ENCODE assay signal across 8 mouse cellular contexts in the genomic region with DNA sequence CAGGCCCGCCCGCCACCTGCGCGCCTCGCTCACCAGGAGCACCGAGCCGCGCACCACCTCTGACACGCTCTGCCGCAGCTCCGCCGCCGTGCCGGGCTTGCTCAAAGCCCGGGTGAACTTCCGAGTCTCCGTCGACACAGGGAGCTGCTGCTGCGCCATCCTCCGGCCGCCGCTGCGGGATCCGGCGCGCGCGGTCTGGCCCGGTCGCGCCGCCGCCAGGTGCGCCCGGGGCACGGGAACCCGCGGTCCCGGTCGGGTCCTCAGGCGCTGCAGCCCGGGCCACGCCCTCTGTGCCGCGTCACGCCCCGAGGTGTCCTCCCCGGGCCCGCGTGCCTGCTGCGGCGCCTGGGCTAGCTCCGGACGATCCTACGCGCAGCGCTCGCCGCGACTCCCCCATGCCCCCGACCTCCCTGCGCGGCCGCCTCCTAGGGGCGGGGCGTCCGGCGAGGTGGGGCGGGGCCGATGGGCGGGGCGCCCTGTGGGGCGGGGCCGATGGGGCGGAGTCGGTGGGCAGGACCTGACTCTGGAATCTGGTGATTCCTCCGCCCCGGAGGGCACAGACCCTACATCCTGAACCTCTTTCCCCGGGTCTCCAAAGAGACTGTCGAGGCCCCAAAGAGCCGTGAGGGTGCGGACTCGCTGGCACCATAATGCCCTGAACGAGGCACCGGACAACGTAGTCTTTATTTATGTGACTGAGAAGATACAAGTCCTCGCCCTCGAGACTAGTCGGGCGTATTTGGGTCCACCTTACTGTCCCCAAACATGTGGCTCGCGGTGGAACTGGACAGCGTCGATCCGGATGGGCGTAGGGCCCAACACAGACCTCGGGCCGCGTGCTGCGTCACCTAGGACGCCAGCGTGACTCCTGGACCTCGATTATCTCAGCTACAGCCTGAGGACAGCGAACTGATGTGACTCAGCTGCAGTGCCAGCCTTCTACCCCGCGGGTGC. TPM values are rescaled to one million over a fixed set of nuclear protein-coding genes. Genes with fewer than 3 reads are reported as not detected.
DNase-seq lines count a peak whose midpoint lies in the region; ATAC-seq and TF ChIP-seq lines count a peak whose summit lies in the region.

TSS of gene Dock9 (minus strand) at position 381 of the 954 bp plus-strand sequence.

- H3K27ac ChIP-seq in heart, embryonic 11.5 days (ENCODE audit: low read depth, low read length): peak within 1 kb of the TSS; percentile 91
- peak within 1 kb of the TSS; percentile 87 for H3K27ac ChIP-seq in kidney, embryonic 16.5 days (ENCODE audit: low read length)
- peak within 1 kb of the TSS; percentile 88 for H3K27ac ChIP-seq in liver, adult 2 months (replicated peaks; ENCODE audit: insufficient read depth, low read depth, low read length)

- TF ChIP-seq POLR2A in brain, embryonic 14.5 days (IDR thresholded peaks at IDR 0.05; ENCODE audit: borderline replicate concordance, extremely low read depth, insufficient read depth, insufficient read length, poor library complexity, severe bottlenecking): no peak
- 0 out of 2 replicates have a peak, but pooled peaks have one; percentile 66 for TF ChIP-seq POLR2A in liver, adult 2 months (IDR thresholded peaks at IDR 0.05; ENCODE audit: extremely low read depth, insufficient read depth, low read length)
- TF ChIP-seq POLR2A in myocyte (IDR thresholded peaks at IDR 0.05; ENCODE audit: insufficient read length, low read depth): peak; percentile 66

- H3K9me3 ChIP-seq in erythroblast, embryonic 14.5 days (ENCODE audit: control insufficient read depth, low read length): no peaks in the 10 kb centered on the region
- H3K9me3 ChIP-seq in heart, embryonic 11.5 days (replicated peaks; ENCODE audit: control insufficient read depth, low read length): no peaks in the 10 kb centered on the region
- H3K9me3 ChIP-seq in kidney, embryonic 16.5 days (ENCODE audit: low read length): no peaks in the 10 kb centered on the region

- H3K27me3 ChIP-seq in C2C12 (ENCODE audit: control insufficient read depth, insufficient read depth, insufficient read length): no peaks in the 10 kb centered on the region
- peaks cover 27% of the 10 kb centered on the region for H3K27me3 ChIP-seq in erythroblast, embryonic 14.5 days (ENCODE audit: control insufficient read depth)
- peaks cover 6% of the 10 kb centered on the region; the same call in 1 of the 2 replicates for H3K27me3 ChIP-seq in heart, embryonic 11.5 days (ENCODE audit: control insufficient read depth, insufficient read depth, low read length)
- 0 out of 2 replicates have a peak, but pooled peaks cover 5% of the 10 kb centered on the region for H3K27me3 ChIP-seq in kidney, embryonic 16.5 days (ENCODE audit: insufficient read depth, low read length)
- H3K27me3 ChIP-seq in liver, adult 2 months (ENCODE audit: control insufficient read depth, insufficient read depth, low read length): no peaks in the 10 kb centered on the region
- H3K27me3 ChIP-seq in myocyte (ENCODE audit: control insufficient read depth, insufficient read depth, insufficient read length): no peaks in the 10 kb centered on the region
- no peaks in the 10 kb centered on the region for H3K27me3 ChIP-seq in splenic B cell, adult 2 months (ENCODE audit: control insufficient read depth, insufficient read depth, low read length, poor library complexity, severe bottlenecking)

- H3K9ac ChIP-seq in heart, embryonic 11.5 days (ENCODE audit: low read depth, low read length): peak within 1 kb of the TSS; percentile 79
- peak within 1 kb of the TSS; percentile 73 for H3K9ac ChIP-seq in kidney, embryonic 16.5 days (replicated peaks; ENCODE audit: low read length)
- H3K9ac ChIP-seq in liver, adult 2 months (ENCODE audit: low read depth, low read length): peak within 1 kb of the TSS; percentile 89

- DNase-seq in brain, embryonic 14.5 days (ENCODE audit: low read depth): peak; percentile 86
- peak; percentile 73 for DNase-seq in liver, adult 2 months (ENCODE audit: extremely low read depth, low read depth, low spot score)
- peak; percentile 93 for DNase-seq in splenic B cell, adult 2 months (ENCODE audit: low read depth, low spot score)

- peaks cover 9% of the 10 kb centered on the region for H3K79me2 ChIP-seq in C2C12 (ENCODE audit: control insufficient read depth, insufficient read depth)
- peaks cover 2% of the 10 kb centered on the region; the same call in 1 of the 2 replicates for H3K79me2 ChIP-seq in liver, adult 2 months (ENCODE audit: control insufficient read depth, insufficient read depth, low read length)
- no peaks in the 10 kb centered on the region for H3K79me2 ChIP-seq in myocyte (ENCODE audit: control insufficient read depth, insufficient read depth)

- H3ac ChIP-seq in C2C12 (ENCODE audit: control insufficient read depth, insufficient read length, low read depth): peak within 1 kb of the TSS; percentile 93
- H3ac ChIP-seq in myocyte (ENCODE audit: control insufficient read depth, insufficient read length): peak within 1 kb of the TSS; percentile 94

- peak; percentile 21 for TF ChIP-seq CTCF in C2C12 (IDR thresholded peaks at IDR 0.05; ENCODE audit: control insufficient read depth, insufficient read depth, insufficient read length)
- TF ChIP-seq CTCF in brain, embryonic 14.5 days (IDR thresholded peaks at IDR 0.05; ENCODE audit: borderline replicate concordance, extremely low read depth, insufficient read depth, insufficient read length): no peak
- 0 out of 2 replicates have a peak, but pooled peaks have one; percentile 20 for TF ChIP-seq CTCF in liver, adult 2 months (IDR thresholded peaks at IDR 0.05; ENCODE audit: low read depth, low read length)

- WGBS in heart, embryonic 11.5 days (ENCODE audit: insufficient replicate concordance): under 1% methylated on average over 84 of the region's 106 CpGs
- WGBS in kidney, embryonic 16.5 days: under 1% methylated on average over 91 of the region's 106 CpGs
- under 1% methylated on average over 105 of the region's 106 CpGs for WGBS in liver, adult 2 months

- peak; percentile 91 for ATAC-seq in heart, embryonic 11.5 days (replicated peaks; ENCODE audit: insufficient number of reproducible peaks, low FRiP score, low TSS enrichment)
- peak; percentile 93 for ATAC-seq in kidney, embryonic 16.5 days (ENCODE audit: low FRiP score, low TSS enrichment)

- H3K4me1 ChIP-seq in erythroblast, embryonic 14.5 days (ENCODE audit: control insufficient read depth): peaks cover 31% of the 10 kb centered on the region
- H3K4me1 ChIP-seq in heart, embryonic 11.5 days (ENCODE audit: control insufficient read depth, insufficient read depth, low read length): peaks cover 7% of the 10 kb centered on the region
- H3K4me1 ChIP-seq in kidney, embryonic 16.5 days (ENCODE audit: insufficient read depth, low read length): peaks cover 17% of the 10 kb centered on the region
- peaks cover 5% of the 10 kb centered on the region; the same call in 1 of the 2 replicates for H3K4me1 ChIP-seq in liver, adult 2 months (ENCODE audit: control insufficient read depth, insufficient read depth, low read length)

- H3K79me3 ChIP-seq in C2C12 (ENCODE audit: low read depth): no peaks in the 10 kb centered on the region

- H3K4me2 ChIP-seq in heart, embryonic 11.5 days: peak within 1 kb of the TSS; percentile 97
- peak within 1 kb of the TSS; percentile 83 for H3K4me2 ChIP-seq in kidney, embryonic 16.5 days (replicated peaks; ENCODE audit: low read depth, low read length)
- peak within 1 kb of the TSS; percentile 99 for H3K4me2 ChIP-seq in myocyte (ENCODE audit: low read depth)

- H3K4me3 ChIP-seq in C2C12 (ENCODE audit: insufficient read depth, poor library complexity, severe bottlenecking): peak within 1 kb of the TSS; percentile 57
- peak within 1 kb of the TSS; percentile 67 for H3K4me3 ChIP-seq in erythroblast, embryonic 14.5 days (replicated peaks)
- H3K4me3 ChIP-seq in heart, embryonic 11.5 days (ENCODE audit: low read depth, low read length): peak within 1 kb of the TSS; percentile 82
- peak within 1 kb of the TSS; percentile 69 for H3K4me3 ChIP-seq in kidney, embryonic 16.5 days (ENCODE audit: low read length)
- peak within 1 kb of the TSS; percentile 70 for H3K4me3 ChIP-seq in liver, adult 2 months (ENCODE audit: insufficient read depth, low read depth, low read length)
- peak within 1 kb of the TSS; percentile 61 for H3K4me3 ChIP-seq in myocyte

- no peaks in the 10 kb centered on the region for H3K36me3 ChIP-seq in C2C12 (ENCODE audit: control insufficient read depth, insufficient read depth)
- H3K36me3 ChIP-seq in erythroblast, embryonic 14.5 days (ENCODE audit: control insufficient read depth): no peaks in the 10 kb centered on the region
- H3K36me3 ChIP-seq in heart, embryonic 11.5 days (ENCODE audit: control insufficient read depth, insufficient read depth, low read length): no peaks in the 10 kb centered on the region
- no peaks in the 10 kb centered on the region for H3K36me3 ChIP-seq in kidney, embryonic 16.5 days (ENCODE audit: insufficient read depth, low read length)
- no peaks in the 10 kb centered on the region for H3K36me3 ChIP-seq in liver, adult 2 months (ENCODE audit: control insufficient read depth, insufficient read depth, low read length)
- H3K36me3 ChIP-seq in myocyte (ENCODE audit: control insufficient read depth, insufficient read depth): no peaks in the 10 kb centered on the region
- no peaks in the 10 kb centered on the region for H3K36me3 ChIP-seq in splenic B cell, adult 2 months (ENCODE audit: control insufficient read depth, insufficient read depth, low read length, poor library complexity, severe bottlenecking)

TF ChIP-seq in C2C12, 6 proteins besides CTCF, POLR2A, EP300 and RAD21:
- TF ChIP-seq MAX (IDR thresholded peaks at IDR 0.05) (peak; percentile 50), CEBPB (IDR thresholded peaks at IDR 0.05; ENCODE audit: low read depth) (no peak)

TF ChIP-seq in myocyte, 11 proteins besides CTCF, POLR2A, EP300 and RAD21 (continues in another document):
- no peak for TF ChIP-seq USF1 (IDR thresholded peaks at IDR 0.05; ENCODE audit: low read depth)
- no peak for TF ChIP-seq TCF12 (IDR thresholded peaks at IDR 0.05; ENCODE audit: insufficient read depth, poor library complexity, severe bottlenecking)
- no peak for TF ChIP-seq E2F4 (IDR thresholded peaks at IDR 0.05; ENCODE audit: insufficient read depth)
- no peak for TF ChIP-seq MYOG (IDR thresholded peaks at IDR 0.05; ENCODE audit: control insufficient read depth in 1 of 3, insufficient read depth in 1 of 3, insufficient read length in 2 of 3, low read depth in 2 of 3)
- no peak for TF ChIP-seq SRF (IDR thresholded peaks at IDR 0.05; ENCODE audit: control insufficient read depth, insufficient read length, low read depth)
- no peak for TF ChIP-seq CEBPB (IDR thresholded peaks at IDR 0.05; ENCODE audit: insufficient read depth, poor library complexity, severe bottlenecking)

RNA-seq across cellular contexts. Expression of gene Dock9, which starts in this region (rescaled TPM):
- 2.7 TPM for polyA plus RNA-seq in C2C12 (2012; fragmentation: generic; extraction: Trizol)
- polyA plus RNA-seq in brain, embryonic 14.5 days (2012; rRNA removed): 23.3 and 30.3 TPM in 2 replicates
- polyA plus RNA-seq in erythroblast, embryonic 14.5 days (2012): 0.04 TPM in 1 of 2 replicates, not detected in the other
- 6.7 and 7.0 TPM in 2 replicates for polyA plus RNA-seq in heart, embryonic 11.5 days (2014; fragmentation: Nextera tagmentation; extraction: Ambion mirVana)
- polyA plus RNA-seq in kidney, embryonic 16.5 days (2015; fragmentation: Nextera tagmentation; extraction: Ambion mirVana): 13.0 and 14.0 TPM in 2 replicates
- total RNA-seq in liver, adult 2 months (2014; rRNA removed): 11.4 and 12.1 TPM in 2 replicates
- polyA plus RNA-seq in liver, adult 2 months (2012; rRNA removed): 2.8 and 3.8 TPM in 2 replicates
- 2.8 TPM for polyA plus RNA-seq in myocyte (2012; fragmentation: generic; extraction: Trizol)

Comparison
In these comparisons a context has a peak if more than half of its experiments do, and no peak if none do; other contexts are left out.
1. Peak in every context shown above with its lines: DNase-seq, ATAC-seq, H3K4me3 ChIP-seq and H3K27ac ChIP-seq.